Mouse (Mus musculus) Patski (cell line): ENCODE results near the gene Mef2d. TPM values are rescaled to one million over a fixed set of nuclear protein-coding genes. Genes with fewer than 3 reads are reported as not detected.
A peak's percentile ranks its signal among the peaks of the same experiment; 100 is the strongest.

ENCODE experiments used
- ATAC-seq: fragments of 100-300 bp; one replicate; pipeline ENCODE4 v1.8.0; 2021
- CTCF ChIA-PET: fragments of 350-600 bp; sonication (Branson Sonifier 250); formaldehyde crosslinking; loops from one replicate; lab custom pipeline; 2022; ENCODE audit warnings: inconsistent platforms; lab: Charles Lee
- POLR2A ChIA-PET: fragments of 350-600 bp; sonication (Branson Sonifier 250); formaldehyde crosslinking; loops from one replicate; lab custom pipeline; 2022; ENCODE audit warnings: antibody characterized with exemption, inconsistent platforms; lab: Charles Lee
- DNase-seq: peaks from one replicate; pipeline ENCODE4 v3.0.0-alpha.2; 2011; ENCODE audit warnings: low read depth, low spot score
- H3K27me3 ChIP-seq: fragments of 371-371 bp; one replicate; pipeline ENCODE4 v1.5.1; 2021
- CTCF ChIP-seq: fragments of 100-300 bp; IDR thresholded peaks from one replicate; pipeline ENCODE4 v1.5.1; 2021
- in situ Hi-C: fragments of 300-500 bp; cut with MboI; formaldehyde crosslinking; loops from 3 replicates; pipeline ENCODE4 v1.11.1; 2018; ENCODE audit warnings: low pct_unique_long_range_greater_than_20kb, mixed read lengths
- polyA plus RNA-seq: library from polyadenylated mRNA; unstranded; gene quantifications from one replicate; pipeline ENCODE4 v1.2.3, GENCODE M21; 2021

Mef2d gene
- 62.7 TPM for polyA plus RNA-seq

- ATAC-seq (peak; percentile 49), DNase-seq (peak; percentile 97)
- no peak for TF ChIP-seq CTCF
- CTCF ChIA-PET, result interaction anchor here (0.8 to 6.0 kb wide), 13 partner anchors 8 to 155 kb away, joined by 3 to 34 read pairs (median 4); no protein-coding TSS in a partner anchor
- in situ Hi-C loops, result no loop called here
- POLR2A ChIA-PET, result interaction anchor here (0.6 to 3.0 kb wide), 7 partner anchors 8 to 49 kb away, joined by 4 to 20 read pairs (median 6); no protein-coding TSS in a partner anchor
- H3K27me3 ChIP-seq, result no peaks in the 10 kb centered on the region
These were observed at the start of gene Mef2d for GRCm38 (mm10) chr3:88141787-88142523. Gene Mef2d, plus strand, starts transcription at chr3:88142372.

- ChIA-PET CTCF (interaction anchor here (1.2 to 1.6 kb wide), 3 partner anchors 11 to 149 kb away, joined by 3 to 5 read pairs (median 3); no protein-coding TSS in a partner anchor), POLR2A (interaction anchor here (0.5 to 1.4 kb wide), 2 partner anchors 33 to 50 kb away, joined by 3 to 4 read pairs; no protein-coding TSS in a partner anchor)
- in situ Hi-C loops, result no loop called here
- no peak for DNase-seq
- ATAC-seq, result no peak
- H3K27me3 ChIP-seq, result no peaks in the 10 kb centered on the region
- no peak for TF ChIP-seq CTCF
These were observed 48.0 kb upstream of the Mef2d start for GRCm38 (mm10) chr3:88094126-88094525.

- POLR2A ChIA-PET, result interaction anchor here (0.7 to 1.2 kb wide), 2 partner anchors 10 to 102 kb away, joined by 3 to 7 read pairs; no protein-coding TSS in a partner anchor
- in situ Hi-C loops, result no loop called here
- no peak for ATAC-seq
- DNase-seq, result no peak
- TF ChIP-seq CTCF, result no peak
- CTCF ChIA-PET, result interaction anchor here (0.8 to 1.8 kb wide), 3 partner anchors 10 to 34 kb away, joined by 3 to 5 read pairs (median 4); no protein-coding TSS in a partner anchor
- no peaks in the 10 kb centered on the region for H3K27me3 ChIP-seq
These were observed 44.5 kb upstream of the Mef2d start for GRCm38 (mm10) chr3:88097666-88098065.

GRCm38 (mm10) chr3:88100251-88100650 lies 41.9 kb upstream of the Mef2d start:
- POLR2A ChIA-PET, result interaction anchor here (0.6 to 0.8 kb wide), 3 partner anchors 11 to 54 kb away, joined by 3 to 4 read pairs (median 3); no protein-coding TSS in a partner anchor
- ATAC-seq (no peak), DNase-seq (no peak)

GRCm38 (mm10) chr3:88101736-88102135 lies 40.4 kb upstream of the Mef2d start:
- in situ Hi-C loops, result no loop called here
- DNase-seq, result no peak
- TF ChIP-seq CTCF, result no peak
- ChIA-PET POLR2A (no interaction called here), CTCF (interaction anchor here (1.0 to 1.1 kb wide), 2 partner anchors 29 to 37 kb away, joined by 3 read pairs; no protein-coding TSS in a partner anchor)
- ATAC-seq, result no peak
- no peaks in the 10 kb centered on the region for H3K27me3 ChIP-seq

More at GRCm38 (mm10) chr3:88100251-88100650, 41.9 kb upstream of the Mef2d start:
- H3K27me3 ChIP-seq, result no peaks in the 10 kb centered on the region
- TF ChIP-seq CTCF, result no peak
- in situ Hi-C loops, result no loop called here
- CTCF ChIA-PET, result interaction anchor here (1.2 to 1.4 kb wide), 2 partner anchors 33 to 38 kb away, joined by 4 to 5 read pairs; no protein-coding TSS in a partner anchor

- ATAC-seq, result no peak
- no peaks in the 10 kb centered on the region for H3K27me3 ChIP-seq
- no peak for DNase-seq
- in situ Hi-C loops, result no loop called here
- TF ChIP-seq CTCF, result no peak
- CTCF ChIA-PET, result interaction anchor here (1.0 kb wide), 1 partner anchor 36 kb away, joined by 3 read pairs; no protein-coding TSS in a partner anchor
- POLR2A ChIA-PET, result no interaction called here
These were observed 40.0 kb upstream of the Mef2d start for GRCm38 (mm10) chr3:88102196-88102595.

GRCm38 (mm10) chr3:88102611-88103010 lies 39.6 kb upstream of the Mef2d start:
- POLR2A ChIA-PET, result interaction anchor here (1.3 kb wide), 1 partner anchor 9 kb away, joined by 3 read pairs; no protein-coding TSS in a partner anchor
- no peak for DNase-seq
- CTCF ChIA-PET, result no interaction called here
- in situ Hi-C loops, result no loop called here
- no peaks in the 10 kb centered on the region for H3K27me3 ChIP-seq
- no peak for TF ChIP-seq CTCF
- no peak for ATAC-seq

GRCm38 (mm10) chr3:88106126-88106525 lies 36.0 kb upstream of the Mef2d start:
- no peak for ATAC-seq
- CTCF ChIA-PET, result interaction anchor here (1.4 kb wide), 1 partner anchor 17 kb away, joined by 3 read pairs; no protein-coding TSS in a partner anchor
- DNase-seq, result no peak
- no peak for TF ChIP-seq CTCF
- POLR2A ChIA-PET, result interaction anchor here (0.6 kb wide), 1 partner anchor 22 kb away, joined by 3 read pairs; no protein-coding TSS in a partner anchor
- H3K27me3 ChIP-seq, result no peaks in the 10 kb centered on the region
- in situ Hi-C loops, result no loop called here

- in situ Hi-C loops, result no loop called here
- DNase-seq (no peak), ATAC-seq (no peak)
- no peak for TF ChIP-seq CTCF
- no peaks in the 10 kb centered on the region for H3K27me3 ChIP-seq
- CTCF ChIA-PET, result interaction anchor here (1.3 kb wide), 1 partner anchor 17 kb away, joined by 3 read pairs; no protein-coding TSS in a partner anchor
- POLR2A ChIA-PET, result no interaction called here
These were observed 33.0 kb upstream of the Mef2d start for GRCm38 (mm10) chr3:88109126-88109525.

GRCm38 (mm10) chr3:88114396-88114795 lies 27.8 kb upstream of the Mef2d start:
- in situ Hi-C loops, result no loop called here
- no peak for DNase-seq
- no peaks in the 10 kb centered on the region for H3K27me3 ChIP-seq

More at GRCm38 (mm10) chr3:88114396-88114795, 27.8 kb upstream of the Mef2d start:
- no peak for ATAC-seq
- ChIA-PET POLR2A (no interaction called here), CTCF (no interaction called here)
- no peak for TF ChIP-seq CTCF
